Mouse (Mus musculus) cerebellum, adult 2 months (tissue): Measurements from ENCODE around the gene Tnks2. TPM values are rescaled to one million over a fixed set of nuclear protein-coding genes. Genes with fewer than 3 reads are reported as not detected.
"Not testable (repeated sequence)": the region's sequence is repeated elsewhere in the genome, so short reads cannot be mapped to it uniquely, and the experiment has no call there.

Experiments
- DNase-seq, 2 experiments: peaks; one replicate each; pipeline ENCODE4 v3.0.0; 2021
- H3K27ac ChIP-seq: fragments of 200-500 bp; 2 replicates; pipeline ENCODE4 v1.5.1; 2012; ENCODE audit warnings: low read length, control low read depth, inconsistent platforms; ENCODE audit not compliant: insufficient read depth
- H3K27me3 ChIP-seq: fragments of 200-500 bp; 2 replicates; pipeline ENCODE4 v1.6.1; 2012; ENCODE audit warnings: inconsistent platforms, mild to moderate bottlenecking, low read length, moderate library complexity; ENCODE audit not compliant: control insufficient read depth, insufficient read depth
- H3K4me1 ChIP-seq: fragments of 200-500 bp; 2 replicates; pipeline ENCODE4 v1.6.1; 2011; ENCODE audit warnings: low read length; ENCODE audit not compliant: control insufficient read depth, insufficient read depth
- H3K4me3 ChIP-seq: fragments of 200-500 bp; replicated peaks from 2 replicates; pipeline ENCODE3; 2011; ENCODE audit warnings: mild to moderate bottlenecking, low read depth, low read length, control low read depth; ENCODE audit not compliant: insufficient read depth
- CTCF ChIP-seq: fragments of 200-500 bp; IDR thresholded peaks from 2 replicates; pipeline ENCODE4 v1.5.1; 2011; ENCODE audit warnings: low read depth, mild to moderate bottlenecking, control low read depth, low read length, moderate library complexity, borderline replicate concordance; ENCODE audit not compliant: insufficient read depth
- POLR2A ChIP-seq: fragments of 200-500 bp; IDR thresholded peaks from 2 replicates; pipeline ENCODE4 v1.6.1; 2011; ENCODE audit warnings: low read length, control low read depth, borderline replicate concordance; ENCODE audit not compliant: insufficient read depth
- WGBS: fragments of 180-500 bp; shearing (Covaris S2); methylation state at CpG from one replicate; pipeline ENCODE4 v1.1.7; 2018; 5-methylcytosine and 5-hydroxymethylcytosine counted together
- polyA plus RNA-seq: library from polyadenylated mRNA; depleted of rRNA; stranded (reverse); fragments of >200 nt; gene quantifications from 2 replicates; pipeline ENCODE4 v1.2.3, GENCODE M21; 2012

Tnks2 gene
- polyA plus RNA-seq, 1 experiment: 52.8 TPM

DNA sequence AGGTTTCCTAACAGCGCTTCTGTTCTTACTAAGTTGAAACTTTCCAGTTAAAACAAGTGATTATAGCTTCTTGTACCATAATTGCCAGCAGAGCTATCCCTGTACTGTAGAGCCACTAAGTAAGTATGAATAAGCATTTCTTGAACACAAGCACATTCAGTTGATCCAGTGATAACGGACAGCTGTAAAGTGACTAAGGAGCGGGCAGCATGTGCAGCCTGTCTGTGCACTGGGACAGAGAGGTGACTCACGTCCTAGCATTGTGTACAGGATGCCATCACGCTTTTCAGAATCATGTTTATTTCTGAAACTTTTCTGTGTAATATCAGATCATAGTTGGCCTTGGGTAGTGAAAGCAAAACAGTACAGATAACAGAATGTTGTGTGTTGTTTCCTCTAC is 26.4 kb downstream of the Tnks2 start:
- no peak for TF ChIP-seq CTCF
- no peak for TF ChIP-seq POLR2A
- Histone ChIP-seq H3K27ac (no peak overlapping the region), H3K4me3 (no peak overlapping the region), H3K27me3 (no peaks in the 10 kb centered on the region), H3K4me1 (no peaks in the 10 kb centered on the region)
- DNase-seq: no peak
- 89% methylated on average over 5 of the region's 5 CpGs for WGBS

- Histone ChIP-seq H3K4me3 (no peak overlapping the region), H3K27me3 (no peaks in the 10 kb centered on the region), H3K4me1 (no peaks in the 10 kb centered on the region), H3K27ac (no peak overlapping the region)
- 77% methylated on average over 5 of the region's 5 CpGs for WGBS
- no peak for TF ChIP-seq CTCF
- no peak for TF ChIP-seq POLR2A
- DNase-seq: no peak
Measured at GRCm38 (mm10) chr19:36865905-36866304, 31.9 kb downstream of the Tnks2 start.

DNA sequence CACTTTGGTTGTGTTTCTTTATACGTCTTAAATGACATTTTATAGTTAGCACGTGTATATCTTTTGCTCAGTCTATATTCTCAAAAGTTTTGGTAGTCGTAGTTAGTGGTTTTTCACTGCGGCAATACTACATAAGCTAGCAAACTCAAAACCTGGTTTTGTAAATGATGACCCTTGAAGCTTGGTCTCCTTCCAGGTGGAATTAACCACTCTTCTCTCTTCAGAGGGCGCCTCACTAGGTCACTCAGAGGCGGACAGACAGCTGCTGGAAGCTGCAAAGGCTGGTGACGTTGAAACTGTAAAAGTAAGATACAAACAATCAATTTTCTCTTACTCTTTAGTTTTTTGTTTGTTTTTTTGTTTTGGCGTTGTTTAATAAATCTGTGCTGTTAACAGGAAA is 33.4 kb downstream of the Tnks2 start:
- 93% methylated on average over 8 of the region's 8 CpGs for WGBS
- TF ChIP-seq CTCF (no peak), POLR2A (no peak)
- no peak overlapping the region for H3K27ac ChIP-seq
- no peaks in the 10 kb centered on the region for H3K4me1 ChIP-seq
- no peak overlapping the region for H3K4me3 ChIP-seq
- no peak for DNase-seq
- no peaks in the 10 kb centered on the region for H3K27me3 ChIP-seq

DNA sequence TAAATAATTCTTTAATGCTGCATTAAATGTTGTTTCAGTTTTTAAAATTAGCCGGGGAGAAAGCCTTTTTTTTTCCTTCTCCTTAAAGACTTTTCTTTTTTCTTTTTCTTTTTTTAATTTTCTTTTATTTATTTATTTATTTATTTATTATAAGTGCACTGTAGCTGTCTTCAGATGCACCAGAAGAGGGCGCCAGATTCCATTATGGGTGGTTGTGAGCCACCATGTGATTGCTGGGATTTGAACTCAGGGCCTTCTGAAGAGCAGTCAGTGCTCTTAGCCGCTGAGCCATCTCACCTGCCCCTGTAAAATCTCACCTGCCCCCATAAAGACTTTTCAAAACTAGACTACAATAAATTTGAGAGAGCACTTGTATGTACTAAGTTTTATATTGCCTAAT is 34.6 kb downstream of the Tnks2 start:
- not testable (repeated sequence) for H3K27ac ChIP-seq, H3K27me3 ChIP-seq, H3K4me1 ChIP-seq, H3K4me3 ChIP-seq, DNase-seq
- WGBS: 81% methylated on average over 3 of the region's 3 CpGs

DNA sequence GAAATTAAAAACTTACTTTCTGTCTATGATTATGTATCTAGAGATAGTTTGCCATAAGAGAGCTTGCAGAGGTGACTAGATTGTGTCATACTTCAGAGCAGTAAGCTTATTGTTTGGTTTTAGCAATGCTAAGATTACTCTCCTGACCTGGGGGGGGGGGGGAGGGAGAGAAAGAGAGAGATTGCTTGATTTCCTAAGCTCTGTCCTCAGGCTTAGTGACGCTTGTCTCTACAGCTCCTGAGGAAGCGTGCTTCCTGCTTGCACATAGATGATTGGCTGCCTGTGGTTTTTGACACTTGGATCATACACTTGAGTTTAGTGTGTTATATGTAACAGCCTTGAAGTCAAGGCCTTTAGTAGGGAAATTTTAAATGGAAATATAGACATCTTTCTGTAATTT is 40.6 kb downstream of the Tnks2 start:
- 75% methylated on average over 2 of the region's 2 CpGs for WGBS
- no peak overlapping the region for H3K27ac ChIP-seq
- no peaks in the 10 kb centered on the region for H3K27me3 ChIP-seq
- H3K4me3 ChIP-seq: no peak overlapping the region
- no peaks in the 10 kb centered on the region for H3K4me1 ChIP-seq
- no peak for TF ChIP-seq POLR2A
- TF ChIP-seq CTCF: no peak
- no peak for DNase-seq

GRCm38 (mm10) chr19:36877329-36877728 is 43.3 kb downstream of the Tnks2 start:
- DNase-seq: no peak
- Histone ChIP-seq H3K4me1 (no peaks in the 10 kb centered on the region), H3K27ac (no peak overlapping the region), H3K4me3 (no peak overlapping the region), H3K27me3 (no peaks in the 10 kb centered on the region)
- TF ChIP-seq POLR2A (no peak), CTCF (no peak)

DNA sequence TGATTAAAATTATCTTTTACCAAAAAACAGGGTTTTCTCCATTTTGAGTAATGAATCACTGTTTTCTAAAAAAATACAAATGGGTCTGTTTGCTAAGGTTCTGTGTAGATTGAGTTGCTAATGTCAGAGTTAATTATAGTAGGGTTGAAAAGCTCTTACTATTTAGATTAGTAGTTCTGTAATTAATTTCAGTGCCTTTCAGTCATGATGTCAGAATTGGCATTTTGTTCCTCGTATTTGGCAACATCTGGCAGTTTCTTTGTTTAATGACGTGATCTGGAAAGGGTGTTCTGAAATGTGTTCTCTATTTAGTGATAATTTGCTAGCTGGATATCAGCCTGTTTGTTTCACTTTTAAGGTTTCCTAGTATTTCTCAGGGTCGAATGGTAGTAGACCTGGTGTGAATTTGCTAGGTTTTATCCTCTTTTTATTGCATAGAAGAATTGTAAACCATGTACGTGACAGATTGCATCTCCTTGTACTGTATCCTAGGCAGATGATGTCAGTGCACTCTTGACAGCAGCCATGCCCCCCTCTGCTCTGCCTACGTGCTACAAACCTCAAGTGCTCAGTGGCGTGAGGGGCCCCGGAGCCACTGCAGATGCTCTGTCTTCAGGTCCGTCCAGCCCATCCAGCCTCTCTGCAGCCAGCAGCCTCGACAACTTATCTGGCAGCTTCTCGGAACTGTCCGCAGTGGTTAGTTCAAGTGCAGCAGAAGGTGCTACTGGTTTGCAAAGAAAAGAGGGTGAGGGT is 44.9 kb downstream of the Tnks2 start:
- Histone ChIP-seq H3K4me1 (no peaks in the 10 kb centered on the region), H3K4me3 (no peak overlapping the region), H3K27me3 (no peaks in the 10 kb centered on the region), H3K27ac (no peak overlapping the region)
- no peak for DNase-seq
- TF ChIP-seq CTCF (no peak), POLR2A (no peak)
- WGBS: 60% methylated on average over 11 of the region's 11 CpGs

DNA sequence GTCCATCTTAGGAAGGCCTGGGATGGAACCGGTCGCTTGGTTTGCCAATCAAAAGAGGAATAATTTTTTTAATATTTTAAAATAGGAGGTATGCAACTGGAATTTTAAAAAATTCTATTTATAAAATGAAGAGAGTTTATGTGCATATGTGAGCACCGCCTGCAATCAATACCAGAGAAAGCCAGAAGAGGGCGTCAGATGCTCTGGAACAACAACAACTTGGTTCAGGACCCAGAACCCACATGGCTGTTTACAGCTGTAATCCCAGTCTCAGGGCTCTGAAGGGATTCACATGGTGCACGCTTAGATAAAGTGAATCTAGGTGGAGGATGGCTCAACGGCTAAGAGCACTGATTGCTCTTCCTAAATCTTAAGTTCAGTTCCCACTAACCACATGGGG is 49.1 kb downstream of the Tnks2 start:
- no peak for DNase-seq
- 77% methylated on average over 6 of the region's 6 CpGs for WGBS
- H3K27ac ChIP-seq: no peak overlapping the region
- no peaks in the 10 kb centered on the region for H3K27me3 ChIP-seq
- no peak overlapping the region for H3K4me3 ChIP-seq
- no peaks in the 10 kb centered on the region for H3K4me1 ChIP-seq
- TF ChIP-seq CTCF (peak; percentile 43; the same call in 1 of the 2 replicates), POLR2A (no peak)
